Mouse (Mus musculus): ENCODE data around the gene Fam71e2. TPM values are rescaled to one million over a fixed set of nuclear protein-coding genes. Genes with fewer than 3 reads are reported as not detected.
A peak's percentile ranks its signal among the peaks of the same experiment; 100 is the strongest.

Fam71e2 gene
- polyA plus RNA-seq, 1 experiment from 2014 or later = not detected

- H3K4me2 ChIP-seq (replicated peaks; ENCODE audit: low read depth) = peak overlapping the region; percentile 76
- no peak for TF ChIP-seq EP300 (optimal IDR thresholded peaks at IDR 0.05)
- no peak for TF ChIP-seq CTCF (IDR thresholded peaks at IDR 0.05; ENCODE audit: low read depth)
These were observed 29.2 kb downstream of the Fam71e2 start for GRCm38 (mm10) chr7:4741672-4742481.

GRCm38 (mm10) chr7:4741151-4741550 is 30.0 kb downstream of the Fam71e2 start:
- WGBS = 2% methylated on average over 4 of the region's 4 CpGs
- TF ChIP-seq CTCF (IDR thresholded peaks at IDR 0.05; ENCODE audit: low read depth) = no peak
- TF ChIP-seq EP300 (optimal IDR thresholded peaks at IDR 0.05) = no peak
- Histone ChIP-seq H3K4me2 (replicated peaks; ENCODE audit: low read depth) (peak overlapping the region; percentile 76), H3K4me3 (ENCODE audit: low read depth, low read length) (peak overlapping the region; percentile 87), H3K4me1 (replicated peaks; ENCODE audit: control insufficient read depth, insufficient read depth) (0 out of 2 replicates have a peak, but pooled peaks cover 2% of the 10 kb centered on the region), H3K36me3 (ENCODE audit: control insufficient read depth, insufficient read depth, low read length) (0 out of 2 replicates have a peak, but pooled peaks cover 5% of the 10 kb centered on the region), H3K9me3 (ENCODE audit: control insufficient read depth, low read length) (no peaks in the 10 kb centered on the region), H3K27ac (replicated peaks) (peak overlapping the region; percentile 94), H3K9ac (ENCODE audit: low read length) (peak overlapping the region; percentile 77), H3K27me3 (ENCODE audit: control insufficient read depth, insufficient read depth, low read length) (no peaks in the 10 kb centered on the region)
- no peak for ATAC-seq (ENCODE audit: low FRiP score, low TSS enrichment)
- DNase-seq (ENCODE audit: low spot score) = peak; percentile 63

More at GRCm38 (mm10) chr7:4741672-4742481, 29.2 kb downstream of the Fam71e2 start:
- Histone ChIP-seq H3K9me3 (ENCODE audit: control insufficient read depth, low read length) (no peaks in the 10 kb centered on the region), H3K27ac (replicated peaks) (peak overlapping the region; percentile 94; the same call in 1 of the 2 replicates), H3K27me3 (ENCODE audit: control insufficient read depth, insufficient read depth, low read length) (no peaks in the 10 kb centered on the region), H3K9ac (ENCODE audit: low read length) (peak overlapping the region; percentile 35; the same call in 1 of the 2 replicates), H3K36me3 (ENCODE audit: control insufficient read depth, insufficient read depth, low read length) (peaks cover 11% of the 10 kb centered on the region; the same call in 1 of the 2 replicates), H3K4me3 (ENCODE audit: low read depth, low read length) (no peak overlapping the region), H3K4me1 (replicated peaks; ENCODE audit: control insufficient read depth, insufficient read depth) (0 out of 2 replicates have a peak, but pooled peaks cover 2% of the 10 kb centered on the region)
- 79% methylated on average over 21 of the region's 21 CpGs for WGBS
- ATAC-seq (ENCODE audit: low FRiP score, low TSS enrichment) (no peak), DNase-seq (ENCODE audit: low spot score) (no peak)

GRCm38 (mm10) chr7:4740309-4740727 is 30.8 kb downstream of the Fam71e2 start:
- Histone ChIP-seq H3K36me3 (ENCODE audit: control insufficient read depth, insufficient read depth, low read length) (0 out of 2 replicates have a peak, but pooled peaks cover under 1% of the 10 kb centered on the region), H3K9ac (ENCODE audit: low read length) (peak overlapping the region; percentile 77), H3K27me3 (ENCODE audit: control insufficient read depth, insufficient read depth, low read length) (no peaks in the 10 kb centered on the region), H3K4me3 (ENCODE audit: low read depth, low read length) (peak overlapping the region; percentile 87), H3K4me1 (replicated peaks; ENCODE audit: control insufficient read depth, insufficient read depth) (0 out of 2 replicates have a peak, but pooled peaks cover 2% of the 10 kb centered on the region), H3K27ac (replicated peaks) (peak overlapping the region; percentile 94), H3K9me3 (ENCODE audit: control insufficient read depth, low read length) (no peaks in the 10 kb centered on the region), H3K4me2 (replicated peaks; ENCODE audit: low read depth) (peak overlapping the region; percentile 76)
- WGBS = under 1% methylated on average over 12 of the region's 14 CpGs
- TF ChIP-seq EP300 (optimal IDR thresholded peaks at IDR 0.05) (no peak), CTCF (IDR thresholded peaks at IDR 0.05; ENCODE audit: low read depth) (no peak)
- no peak for DNase-seq (ENCODE audit: low spot score)
- peak; percentile 4; the same call in 1 of the 2 replicates for ATAC-seq (ENCODE audit: low FRiP score, low TSS enrichment)

GRCm38 (mm10) chr7:4739544-4740275 is 31.4 kb downstream of the Fam71e2 start, which contains the start of gene Kmt5c:
Gene Kmt5c (plus strand): TSS chr7:4740115.
- ATAC-seq (ENCODE audit: low FRiP score, low TSS enrichment) = peak; percentile 98
- no peaks in the 10 kb centered on the region for H3K36me3 ChIP-seq (ENCODE audit: control insufficient read depth, insufficient read depth, low read length)
- H3K4me2 ChIP-seq (replicated peaks; ENCODE audit: low read depth) = peak within 1 kb of the TSS; percentile 76
- peak; percentile 96 for DNase-seq (ENCODE audit: low spot score)
- H3K4me3 ChIP-seq (ENCODE audit: low read depth, low read length) = peak within 1 kb of the TSS; percentile 87
- H3K4me1 ChIP-seq (replicated peaks; ENCODE audit: control insufficient read depth, insufficient read depth) = 0 out of 2 replicates have a peak, but pooled peaks cover 2% of the 10 kb centered on the region
- H3K27ac ChIP-seq (replicated peaks) = peak within 1 kb of the TSS; percentile 94
- WGBS = under 1% methylated on average over 30 of the region's 44 CpGs
- H3K9me3 ChIP-seq (ENCODE audit: control insufficient read depth, low read length) = no peaks in the 10 kb centered on the region
- peak; percentile 88 for TF ChIP-seq EP300 (optimal IDR thresholded peaks at IDR 0.05)
- TF ChIP-seq CTCF (IDR thresholded peaks at IDR 0.05; ENCODE audit: low read depth) = peak; percentile 59
- no peaks in the 10 kb centered on the region for H3K27me3 ChIP-seq (ENCODE audit: control insufficient read depth, insufficient read depth, low read length)
- peak within 1 kb of the TSS; percentile 77 for H3K9ac ChIP-seq (ENCODE audit: low read length)

GRCm38 (mm10) chr7:4739041-4739543 is 32.0 kb downstream of the Fam71e2 start:
- 45% methylated on average over 10 of the region's 10 CpGs for WGBS
- H3K27me3 ChIP-seq (ENCODE audit: control insufficient read depth, insufficient read depth, low read length) = no peaks in the 10 kb centered on the region
- H3K27ac ChIP-seq (replicated peaks) = 0 out of 2 replicates have a peak overlapping the region, but pooled peaks have one; percentile 1
- H3K36me3 ChIP-seq (ENCODE audit: control insufficient read depth, insufficient read depth, low read length) = no peaks in the 10 kb centered on the region
- TF ChIP-seq EP300 (optimal IDR thresholded peaks at IDR 0.05) (no peak), CTCF (IDR thresholded peaks at IDR 0.05; ENCODE audit: low read depth) (no peak)
- ATAC-seq (ENCODE audit: low FRiP score, low TSS enrichment) (no peak), DNase-seq (ENCODE audit: low spot score) (no peak)
- H3K4me2 ChIP-seq (replicated peaks; ENCODE audit: low read depth) = peak overlapping the region; percentile 47
- no peaks in the 10 kb centered on the region for H3K9me3 ChIP-seq (ENCODE audit: control insufficient read depth, low read length)
- no peak overlapping the region for H3K9ac ChIP-seq (ENCODE audit: low read length)
- H3K4me1 ChIP-seq (replicated peaks; ENCODE audit: control insufficient read depth, insufficient read depth) = 0 out of 2 replicates have a peak, but pooled peaks cover 2% of the 10 kb centered on the region
- H3K4me3 ChIP-seq (ENCODE audit: low read depth, low read length) = peak overlapping the region; percentile 18
